Mouse (Mus musculus) liver, embryonic 15.5 days (tissue): ENCODE measurements around the gene Neurl1a. TPM values are rescaled to one million over a fixed set of nuclear protein-coding genes. Genes with fewer than 3 reads are reported as not detected.
A peak's percentile ranks its signal among the peaks of the same experiment; 100 is the strongest.

Source experiments
- ATAC-seq: fragments of 200-750 bp; cut with Nextera tagmentation; 2 replicates; pipeline ENCODE4 v1.8.0; 2017; ENCODE audit warnings: moderate number of reproducible peaks, mild to moderate bottlenecking, moderate library complexity; ENCODE audit not compliant: insufficient read depth
- H3K27ac ChIP-seq: fragments of 300-500 bp; sonication (generic); replicated peaks from 2 replicates; pipeline ENCODE4 v1.5.1; 2015; ENCODE audit warnings: mild to moderate bottlenecking, inconsistent platforms
- H3K27me3 ChIP-seq: fragments of 300-500 bp; sonication (generic); 2 replicates; pipeline ENCODE4 v1.6.1; 2015; ENCODE audit warnings: mild to moderate bottlenecking, inconsistent platforms
- H3K36me3 ChIP-seq: fragments of 300-500 bp; sonication (generic); replicated peaks from 2 replicates; pipeline ENCODE4 v1.6.1; 2015; ENCODE audit warnings: moderate library complexity, mild to moderate bottlenecking, inconsistent platforms
- H3K4me1 ChIP-seq: fragments of 300-500 bp; sonication (generic); replicated peaks from 2 replicates; pipeline ENCODE4 v1.6.1; 2015; ENCODE audit warnings: inconsistent platforms
- H3K4me2 ChIP-seq: fragments of 300-500 bp; sonication (generic); 2 replicates; pipeline ENCODE4 v1.6.1; 2015; ENCODE audit warnings: moderate library complexity, mild to moderate bottlenecking, inconsistent platforms
- H3K4me3 ChIP-seq: fragments of 300-500 bp; sonication (generic); replicated peaks from 2 replicates; pipeline ENCODE4 v1.5.1; 2015; ENCODE audit warnings: mild to moderate bottlenecking, inconsistent platforms
- H3K9ac ChIP-seq: fragments of 300-500 bp; sonication (generic); 2 replicates; pipeline ENCODE4 v1.6.1; 2015; ENCODE audit warnings: moderate library complexity, mild to moderate bottlenecking, inconsistent platforms
- H3K9me3 ChIP-seq: fragments of 300-500 bp; sonication (generic); replicated peaks from 2 replicates; pipeline ENCODE4 v1.6.1; 2016; ENCODE audit warnings: inconsistent platforms
- WGBS: fragments of 180-500 bp; shearing (Covaris S2); methylation state at CpG from one replicate; pipeline ENCODE4 v1.1.7; 2015; ENCODE audit warnings: mixed read lengths; ENCODE audit not compliant: insufficient replicate concordance; 5-methylcytosine and 5-hydroxymethylcytosine counted together
- polyA plus RNA-seq: library from polyadenylated mRNA; unstranded; fragments of >200 nt; fragmentation: Nextera tagmentation; extraction: Ambion mirVana; gene quantifications from 2 replicates; pipeline ENCODE4 v1.2.1, GENCODE M21; 2015

Neurl1a gene
- polyA plus RNA-seq, 1 experiment from 2014 or later, result 1.1 TPM

GRCm38 (mm10) chr19:47148267-47148847 is 30.3 kb upstream of the Neurl1a start:
- H3K4me2 ChIP-seq, result no peak overlapping the region
- ATAC-seq, result no peak
- no peak overlapping the region for H3K9ac ChIP-seq
- no peaks in the 10 kb centered on the region for H3K4me1 ChIP-seq
- no peaks in the 10 kb centered on the region for H3K36me3 ChIP-seq
- H3K27ac ChIP-seq, result no peak overlapping the region
- 51% methylated on average over 5 of the region's 5 CpGs for WGBS
- H3K4me3 ChIP-seq, result no peak overlapping the region
- H3K9me3 ChIP-seq, result no peaks in the 10 kb centered on the region
- peaks cover 32% of the 10 kb centered on the region for H3K27me3 ChIP-seq

- Histone ChIP-seq H3K27me3 (peaks cover 26% of the 10 kb centered on the region), H3K4me1 (no peaks in the 10 kb centered on the region), H3K36me3 (no peaks in the 10 kb centered on the region), H3K9me3 (no peaks in the 10 kb centered on the region), H3K27ac (no peak overlapping the region), H3K4me3 (no peak overlapping the region), H3K9ac (no peak overlapping the region), H3K4me2 (no peak overlapping the region)
- 36% methylated on average over 4 of the region's 4 CpGs for WGBS
- no peak for ATAC-seq
Measured at GRCm38 (mm10) chr19:47149854-47150253, 28.8 kb upstream of the Neurl1a start.

- WGBS, result 30% methylated on average over 32 of the region's 32 CpGs
- 0 out of 2 replicates have a peak overlapping the region, but pooled peaks have one; percentile 13 for H3K4me2 ChIP-seq
- ATAC-seq, result no peak
- no peaks in the 10 kb centered on the region for H3K36me3 ChIP-seq
- H3K4me1 ChIP-seq, result no peaks in the 10 kb centered on the region
- no peak overlapping the region for H3K4me3 ChIP-seq
- no peak overlapping the region for H3K27ac ChIP-seq
- no peak overlapping the region for H3K9ac ChIP-seq
- peaks cover 26% of the 10 kb centered on the region for H3K27me3 ChIP-seq
- H3K9me3 ChIP-seq, result no peaks in the 10 kb centered on the region
Measured at GRCm38 (mm10) chr19:47151332-47152061, 27.1 kb upstream of the Neurl1a start.

GRCm38 (mm10) chr19:47152062-47152369 is 26.6 kb upstream of the Neurl1a start:
- Histone ChIP-seq H3K4me2 (no peak overlapping the region), H3K9me3 (no peaks in the 10 kb centered on the region), H3K27me3 (peaks cover 26% of the 10 kb centered on the region), H3K36me3 (no peaks in the 10 kb centered on the region), H3K9ac (no peak overlapping the region), H3K4me1 (no peaks in the 10 kb centered on the region), H3K4me3 (no peak overlapping the region), H3K27ac (no peak overlapping the region)
- no peak for ATAC-seq
- WGBS, result 54% methylated on average over 12 of the region's 12 CpGs

DNA sequence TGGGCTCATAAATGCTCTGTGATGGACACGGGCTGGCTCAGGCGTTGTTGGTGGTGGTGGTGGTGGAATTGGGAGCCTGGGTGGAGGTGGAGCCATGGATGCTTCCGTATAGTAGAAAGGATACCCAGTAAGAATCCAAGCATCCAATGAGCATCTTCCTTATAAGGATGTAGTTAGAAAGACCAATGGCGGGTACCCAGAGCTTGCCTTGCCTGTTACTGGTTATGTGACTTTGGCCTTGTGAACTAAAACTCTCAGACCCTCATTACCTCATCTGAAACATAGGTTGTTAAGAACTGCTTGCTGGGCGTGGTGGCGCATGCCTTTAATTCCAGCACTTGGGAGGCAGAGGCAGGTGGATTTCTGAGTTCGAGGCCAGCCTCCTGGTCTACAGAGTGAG is 24.9 kb upstream of the Neurl1a start:
- Histone ChIP-seq H3K9ac (no peak overlapping the region), H3K4me2 (no peak overlapping the region), H3K4me1 (no peaks in the 10 kb centered on the region), H3K27me3 (peaks cover 20% of the 10 kb centered on the region), H3K4me3 (no peak overlapping the region), H3K9me3 (no peaks in the 10 kb centered on the region), H3K27ac (no peak overlapping the region), H3K36me3 (no peaks in the 10 kb centered on the region)
- no peak for ATAC-seq
- WGBS, result 67% methylated on average over 7 of the region's 7 CpGs

DNA sequence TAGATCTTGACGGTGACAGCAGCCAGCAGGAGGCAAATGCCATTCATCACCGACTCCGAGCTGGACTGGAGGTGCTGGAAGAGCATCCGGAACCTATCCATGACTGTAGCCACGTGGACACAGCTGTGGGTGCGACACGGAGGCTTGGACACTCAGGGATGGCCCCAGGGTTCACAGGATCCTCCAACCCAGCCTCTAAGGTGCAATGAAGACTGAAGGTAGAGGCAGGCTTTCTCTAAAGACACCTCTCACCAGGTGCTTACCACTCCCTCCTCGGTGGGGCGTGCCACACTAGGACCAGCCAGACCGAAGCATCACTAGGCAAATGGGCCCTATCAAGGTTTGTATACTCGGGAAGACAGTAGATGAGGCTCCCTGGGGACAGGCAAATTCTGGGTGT is 21.0 kb upstream of the Neurl1a start, which contains the start of gene Calhm3:
Gene Calhm3, minus strand, starts transcription at position 101 of the 400 bp plus-strand sequence.
- Histone ChIP-seq H3K27ac (no peak within 1 kb of the TSS), H3K9me3 (no peaks in the 10 kb centered on the region), H3K27me3 (no peaks in the 10 kb centered on the region), H3K4me1 (no peaks in the 10 kb centered on the region), H3K4me2 (no peak within 1 kb of the TSS), H3K9ac (no peak within 1 kb of the TSS), H3K36me3 (no peaks in the 10 kb centered on the region), H3K4me3 (no peak within 1 kb of the TSS)
- no peak for ATAC-seq
- 57% methylated on average over 11 of the region's 11 CpGs for WGBS

DNA sequence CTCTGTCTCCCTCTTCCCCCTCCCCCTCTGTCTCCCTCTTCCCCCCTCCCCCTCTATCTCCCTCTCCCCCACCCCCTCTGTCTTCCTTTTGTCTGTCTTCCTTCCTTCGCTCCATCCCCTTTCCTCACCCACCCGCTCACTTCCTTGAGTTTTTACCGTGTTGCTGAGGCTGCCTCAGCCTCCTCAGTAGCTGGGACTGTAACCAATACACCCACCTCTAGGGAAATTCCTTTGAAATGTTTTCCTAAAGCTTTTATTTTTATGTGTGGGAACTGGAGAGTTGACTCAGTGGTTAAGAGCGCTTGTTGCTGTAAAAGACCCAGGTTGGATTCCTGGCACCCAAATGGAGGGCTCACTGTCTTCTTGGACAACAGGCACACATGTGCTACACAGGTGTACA is 17.0 kb upstream of the Neurl1a start:
- Histone ChIP-seq H3K4me2 (no peak overlapping the region), H3K27ac (no peak overlapping the region), H3K4me3 (no peak overlapping the region), H3K9me3 (no peaks in the 10 kb centered on the region), H3K27me3 (no peaks in the 10 kb centered on the region), H3K36me3 (no peaks in the 10 kb centered on the region), H3K9ac (no peak overlapping the region), H3K4me1 (no peaks in the 10 kb centered on the region)
- WGBS, result 58% methylated on average over 4 of the region's 4 CpGs
- no peak for ATAC-seq

DNA sequence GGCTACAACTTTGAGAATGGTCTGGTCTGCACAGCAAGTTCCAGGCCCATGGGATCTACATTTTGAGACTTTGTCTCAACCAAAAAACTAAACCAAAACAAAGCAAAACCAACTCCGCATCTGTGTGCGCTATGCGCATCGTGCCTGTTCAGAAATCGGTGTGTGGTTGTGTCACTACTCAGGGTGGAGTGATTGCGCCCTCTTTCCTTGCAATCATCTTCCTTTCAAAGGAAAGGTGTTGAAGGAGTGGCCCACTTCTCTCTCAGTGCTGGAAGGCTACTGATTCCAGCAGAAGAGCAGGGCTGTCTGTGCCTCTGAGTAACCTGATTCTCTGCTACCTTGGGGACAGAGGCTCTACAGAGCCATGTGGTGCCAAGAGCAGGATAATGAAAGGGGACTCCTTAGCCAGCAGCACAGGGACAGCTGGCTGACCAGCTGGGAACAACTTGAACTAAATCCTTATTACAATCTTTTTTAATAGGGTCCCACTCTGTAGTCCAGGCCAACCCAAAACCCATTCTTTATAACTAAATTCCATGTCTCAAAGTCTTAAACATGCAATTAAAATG is 15.4 kb upstream of the Neurl1a start:
- no peak overlapping the region for H3K27ac ChIP-seq
- 75% methylated on average over 6 of the region's 6 CpGs for WGBS
- ATAC-seq, result no peak

DNA sequence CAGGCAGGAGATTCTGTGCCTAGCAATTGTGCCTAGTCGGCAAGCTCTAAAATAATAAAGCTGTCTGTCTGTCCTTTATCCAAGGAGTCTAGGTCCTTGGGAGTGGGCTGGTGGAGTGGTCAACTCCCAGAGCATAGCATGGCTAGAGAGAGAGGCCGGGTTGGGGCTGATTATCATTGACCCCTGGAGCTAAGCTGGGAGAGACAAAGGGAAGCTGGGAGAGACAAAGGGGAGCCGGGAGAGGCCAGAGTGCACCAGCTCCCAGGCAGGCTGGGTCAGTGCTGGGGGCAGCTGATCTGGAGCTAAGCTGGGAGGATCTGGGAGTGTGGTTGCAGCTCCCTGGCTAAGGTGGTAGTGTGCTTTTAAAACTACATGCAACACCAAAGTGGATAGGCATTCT is 11.9 kb upstream of the Neurl1a start:
- H3K9ac ChIP-seq, result no peak overlapping the region
- H3K4me1 ChIP-seq, result 0 out of 2 replicates have a peak, but pooled peaks cover 3% of the 10 kb centered on the region
- no peaks in the 10 kb centered on the region for H3K36me3 ChIP-seq
- H3K4me3 ChIP-seq, result no peak overlapping the region
- no peak overlapping the region for H3K4me2 ChIP-seq
- no peak for ATAC-seq
- peaks cover 6% of the 10 kb centered on the region for H3K27me3 ChIP-seq
- no peaks in the 10 kb centered on the region for H3K9me3 ChIP-seq
- WGBS, result 39% methylated on average over 3 of the region's 3 CpGs
- H3K27ac ChIP-seq, result no peak overlapping the region

More for the DNA sequence above, 15.4 kb upstream of the Neurl1a start:
- no peak overlapping the region for H3K4me3 ChIP-seq
- H3K4me1 ChIP-seq, result no peaks in the 10 kb centered on the region
- no peaks in the 10 kb centered on the region for H3K9me3 ChIP-seq
- H3K9ac ChIP-seq, result no peak overlapping the region
- H3K4me2 ChIP-seq, result no peak overlapping the region
- peaks cover under 1% of the 10 kb centered on the region for H3K27me3 ChIP-seq
- no peaks in the 10 kb centered on the region for H3K36me3 ChIP-seq

GRCm38 (mm10) chr19:47167617-47168214 is 10.9 kb upstream of the Neurl1a start:
- no peak for ATAC-seq
- H3K27ac ChIP-seq, result no peak overlapping the region
- H3K9ac ChIP-seq, result no peak overlapping the region
- H3K9me3 ChIP-seq, result no peaks in the 10 kb centered on the region
- no peak overlapping the region for H3K4me3 ChIP-seq
- H3K36me3 ChIP-seq, result no peaks in the 10 kb centered on the region
- H3K4me1 ChIP-seq, result 0 out of 2 replicates have a peak, but pooled peaks cover 3% of the 10 kb centered on the region
- WGBS, result 41% methylated on average over 7 of the region's 7 CpGs
- H3K27me3 ChIP-seq, result peaks cover 6% of the 10 kb centered on the region
- H3K4me2 ChIP-seq, result no peak overlapping the region

DNA sequence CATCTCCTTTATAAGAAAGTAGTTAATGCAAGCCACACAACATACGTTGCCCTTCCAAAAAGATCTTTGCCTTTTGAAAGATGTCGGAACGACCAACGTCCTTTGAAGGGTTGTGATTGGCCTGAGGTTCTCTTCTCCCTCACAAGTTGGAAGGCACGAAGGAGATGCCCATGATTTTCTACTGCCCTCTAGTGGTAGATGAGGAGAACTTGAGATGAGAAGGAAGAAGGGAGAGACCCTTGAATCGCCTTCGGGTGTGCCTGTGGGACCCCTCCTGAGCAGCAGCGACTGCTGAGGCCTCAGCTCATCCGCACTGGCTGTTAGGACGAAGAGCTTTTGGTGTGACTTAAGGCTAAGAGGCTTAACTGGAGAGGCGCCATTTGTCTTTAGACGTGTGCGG is 10.4 kb upstream of the Neurl1a start:
- Histone ChIP-seq H3K27ac (no peak overlapping the region), H3K27me3 (peaks cover 6% of the 10 kb centered on the region), H3K36me3 (no peaks in the 10 kb centered on the region), H3K4me1 (0 out of 2 replicates have a peak, but pooled peaks cover 3% of the 10 kb centered on the region), H3K9me3 (no peaks in the 10 kb centered on the region), H3K9ac (no peak overlapping the region), H3K4me2 (peak overlapping the region; percentile 57), H3K4me3 (peak overlapping the region; percentile 12; the same call in 1 of the 2 replicates)
- 8% methylated on average over 13 of the region's 13 CpGs for WGBS
- ATAC-seq, result no peak
